Mouse (Mus musculus): ENCODE results near the gene Smad1.
A peak's percentile ranks its signal among the peaks of the same experiment; 100 is the strongest.

Gene Smad1

GRCm38 (mm10) chr8:79299704-79300103 is 99.6 kb downstream of the Smad1 start:
- no peak for DNase-seq (ENCODE audit: low read depth, low spot score)

GRCm38 (mm10) chr8:79297763-79298162 is 101.6 kb downstream of the Smad1 start:
- DNase-seq (ENCODE audit: low read depth, low spot score) = peak; percentile 45

DNA sequence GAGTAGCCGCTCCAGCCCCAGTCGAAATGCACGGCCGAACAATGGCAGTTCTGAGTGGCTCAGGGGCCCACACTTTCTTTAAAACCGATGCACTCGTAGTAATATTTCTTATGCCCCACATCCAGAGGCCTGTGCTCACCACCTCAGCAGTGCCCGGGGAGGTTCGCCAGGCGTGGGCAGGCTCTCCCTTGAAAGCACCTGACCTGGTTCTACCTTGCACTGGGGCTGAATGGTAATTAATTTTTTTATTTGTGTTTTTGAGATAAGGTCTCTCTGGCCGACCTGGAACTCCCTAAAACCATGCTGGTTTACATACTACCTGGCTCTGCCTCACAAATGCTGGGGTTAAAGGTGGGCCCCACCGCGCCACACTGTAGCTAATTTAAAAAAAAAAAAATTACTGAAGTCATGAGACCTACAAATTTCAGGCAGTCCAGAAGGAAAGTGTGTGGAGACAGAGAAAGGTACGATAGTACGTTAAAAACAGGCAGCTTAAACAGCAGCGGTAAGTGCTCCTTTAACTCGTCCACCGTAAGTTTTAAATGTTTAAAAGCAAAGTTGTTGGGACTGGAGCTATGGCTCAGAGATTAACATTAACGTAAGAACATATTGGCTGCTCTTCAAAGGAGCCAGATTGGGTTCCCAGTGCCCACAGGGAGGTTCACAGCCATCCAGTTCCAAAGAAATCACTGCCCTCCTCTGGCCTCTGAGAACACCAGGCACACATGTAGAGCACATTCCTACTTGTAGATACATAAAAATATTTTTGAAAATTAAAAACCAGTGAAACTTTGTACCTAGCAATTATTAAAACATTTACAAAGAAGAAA is 103.8 kb downstream of the Smad1 start:
- DNase-seq (ENCODE audit: low read depth, low spot score) = peak; percentile 47

DNA sequence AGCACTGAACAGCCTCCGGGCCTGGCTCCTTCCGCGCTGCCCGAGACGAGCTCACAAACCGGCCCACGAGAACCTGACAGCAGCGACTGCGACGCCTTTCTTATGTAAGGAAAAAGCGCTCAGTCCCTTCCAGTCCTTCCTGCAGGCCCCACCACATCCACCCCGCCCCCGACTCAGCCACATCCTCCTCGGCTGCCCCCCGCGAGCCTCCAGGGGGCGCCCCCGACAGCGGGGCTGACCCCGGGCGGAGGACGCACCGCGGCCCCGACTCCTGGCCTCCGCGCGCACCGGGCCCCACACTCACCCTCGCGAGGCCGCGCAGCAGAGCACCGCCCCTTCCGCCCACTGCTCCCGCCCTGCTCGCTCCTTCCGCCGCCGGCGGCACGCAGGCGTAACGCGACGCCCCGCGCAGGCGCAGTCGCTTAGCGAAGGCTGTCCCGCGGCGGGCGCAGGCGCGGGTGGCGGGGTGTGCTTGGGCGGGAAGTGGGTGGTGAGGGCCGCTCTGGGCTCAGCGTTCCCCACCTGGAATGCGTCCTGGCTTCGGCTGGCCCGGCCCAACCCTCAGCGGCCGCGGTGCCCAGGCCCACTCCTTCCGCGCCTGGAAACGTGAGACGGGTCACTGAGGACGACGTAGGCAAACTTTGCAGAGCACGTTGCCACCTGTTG is 104.6 kb downstream of the Smad1 start, which contains the start of gene Mmaa:
Gene Mmaa (minus strand): TSS at position 328 of the 666 bp plus-strand sequence.
- peak; percentile 98 for DNase-seq (ENCODE audit: low read depth, low spot score)

- no peak for DNase-seq (ENCODE audit: low read depth, low spot score)
Observed at GRCm38 (mm10) chr8:79293841-79294240, 105.5 kb downstream of the Smad1 start.

DNA sequence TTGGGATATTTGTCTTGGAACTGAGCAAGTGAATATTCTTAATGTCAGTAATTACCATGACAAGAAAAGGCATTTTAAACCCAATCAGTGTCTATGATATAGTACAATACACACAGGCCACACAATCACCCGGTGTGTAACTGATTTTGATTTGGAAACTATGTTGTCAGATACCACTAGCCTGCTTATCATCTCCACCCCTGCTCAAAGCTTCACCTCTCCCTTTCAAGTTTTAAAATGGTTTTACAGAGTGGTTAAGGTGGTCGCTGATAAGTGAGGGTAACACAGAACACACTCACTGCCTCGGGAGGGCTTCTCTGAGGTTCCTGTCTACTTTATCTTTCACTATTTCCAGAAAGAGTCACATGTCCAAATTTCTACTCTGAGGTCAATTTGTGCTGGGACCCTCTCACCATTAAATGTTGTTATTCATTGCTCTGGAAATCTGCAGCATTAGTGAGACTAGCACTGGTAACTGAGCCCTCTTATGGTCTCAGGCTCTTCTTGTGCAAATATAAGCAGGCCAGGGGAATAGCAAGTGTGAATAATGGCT is 106.5 kb downstream of the Smad1 start:
- DNase-seq (ENCODE audit: low read depth, low spot score) = no peak

DNA sequence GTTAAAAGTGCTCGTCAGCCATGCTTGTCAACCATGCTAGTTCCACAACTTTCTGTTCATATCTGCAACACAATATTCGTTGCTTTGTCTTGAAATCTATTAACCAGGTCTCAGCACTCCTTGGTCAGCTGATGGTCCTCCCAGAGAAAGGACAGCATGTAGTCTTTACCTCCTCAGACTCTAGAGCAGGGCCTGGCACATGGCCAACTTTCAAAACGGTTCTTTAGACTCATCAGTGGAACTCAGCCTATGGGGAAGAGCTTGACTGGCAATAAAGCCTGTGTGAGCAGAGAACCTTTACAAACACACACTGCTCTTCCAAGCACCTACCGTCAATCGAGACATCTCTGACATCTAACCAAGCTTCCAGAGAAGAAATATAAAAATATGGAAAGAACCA is 109.7 kb downstream of the Smad1 start:
- peak; percentile 31 for DNase-seq (ENCODE audit: low read depth, low spot score)

- DNase-seq (ENCODE audit: low read depth, low spot score) = no peak
Observed at GRCm38 (mm10) chr8:79288681-79289080, 110.6 kb downstream of the Smad1 start.
